Mouse (Mus musculus) small intestine, adult 2 months (tissue): Measurements from ENCODE around the gene Ak1.

Experiments
- CTCF ChIP-seq: fragments of 200-500 bp; IDR thresholded peaks from 2 replicates; pipeline ENCODE4 v1.5.1; 2012; ENCODE audit warnings: low read depth, mild to moderate bottlenecking, control low read depth, inconsistent platforms, low read length, moderate library complexity, mixed read lengths; ENCODE audit not compliant: insufficient replicate concordance, insufficient read length; ENCODE audit errors: extremely low read depth
- POLR2A ChIP-seq: fragments of 200-500 bp; IDR thresholded peaks from 2 replicates; pipeline ENCODE4 v1.6.1; 2012; ENCODE audit warnings: low read depth, mild to moderate bottlenecking, control low read depth, inconsistent platforms, low read length, moderate library complexity

- TF ChIP-seq POLR2A (no peak), CTCF (no peak)
These were observed 60.2 kb downstream of the Ak1 start for GRCm38 (mm10) chr2:32681754-32682153.
